Mouse (Mus musculus): ENCODE results near the gene Alkbh1. TPM values are rescaled to one million over a fixed set of nuclear protein-coding genes. Genes with fewer than 3 reads are reported as not detected.

Gene Alkbh1
- total RNA-seq, 2 experiments from 2014 or later, result 74.6 to 93.0 TPM

GRCm38 (mm10) chr12:87421708-87422507, 21.9 kb downstream of the Alkbh1 start:
- ATAC-seq (replicated peaks; ENCODE audit: low FRiP score, low TSS enrichment, poor library complexity, severe bottlenecking), result peak; percentile 72

DNA sequence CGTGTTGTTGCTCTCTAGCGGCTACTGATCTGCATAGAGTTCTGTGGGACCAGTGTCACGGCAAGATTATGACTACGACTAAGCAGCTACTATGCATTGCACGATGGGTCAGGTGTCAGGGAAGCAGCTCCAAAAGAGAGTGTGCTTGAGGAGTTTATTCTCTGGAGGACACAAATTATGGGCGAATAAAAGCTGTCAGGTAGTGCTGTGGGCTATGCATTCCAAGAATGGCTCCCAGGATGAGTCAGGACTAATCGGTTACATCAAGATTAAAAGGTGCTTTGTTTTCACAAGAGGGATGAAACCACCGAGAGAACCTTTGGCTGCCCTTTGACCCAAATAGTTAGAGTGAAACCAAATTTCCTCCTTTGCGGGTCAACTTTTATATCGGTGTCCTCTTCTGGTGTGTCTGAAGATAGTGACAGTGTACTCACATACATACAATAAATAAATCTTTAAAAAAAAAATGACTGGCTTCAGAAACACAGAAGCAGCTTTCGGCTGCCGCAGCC, 23.8 kb downstream of the Alkbh1 start:
- ATAC-seq (replicated peaks; ENCODE audit: low FRiP score, low TSS enrichment, poor library complexity, severe bottlenecking), result peak; percentile 22; the same call in 1 of the 2 replicates

GRCm38 (mm10) chr12:87418921-87419320, 24.9 kb downstream of the Alkbh1 start:
- ATAC-seq (replicated peaks; ENCODE audit: low FRiP score, low TSS enrichment, poor library complexity, severe bottlenecking), result no peak

DNA sequence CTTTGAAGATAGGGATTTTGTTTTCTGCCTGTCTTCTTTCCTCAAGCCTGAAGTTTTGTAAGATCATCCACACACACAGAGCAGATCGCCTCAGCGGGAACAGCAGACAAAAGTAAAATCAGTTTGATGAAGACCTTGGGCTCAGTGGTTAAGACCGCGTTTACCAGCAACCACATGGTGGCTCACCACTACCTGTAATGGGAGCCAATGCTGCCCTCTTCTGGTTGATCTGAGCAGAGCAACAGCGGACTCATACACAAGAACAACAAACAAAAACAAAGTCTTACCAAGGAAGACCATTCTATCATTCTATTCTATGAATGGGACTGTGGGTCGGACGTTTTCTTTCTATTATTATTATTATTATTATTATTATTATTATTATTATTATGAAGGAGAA, 27.1 kb downstream of the Alkbh1 start:
- ATAC-seq (replicated peaks; ENCODE audit: low FRiP score, low TSS enrichment, poor library complexity, severe bottlenecking), result peak; percentile 77

DNA sequence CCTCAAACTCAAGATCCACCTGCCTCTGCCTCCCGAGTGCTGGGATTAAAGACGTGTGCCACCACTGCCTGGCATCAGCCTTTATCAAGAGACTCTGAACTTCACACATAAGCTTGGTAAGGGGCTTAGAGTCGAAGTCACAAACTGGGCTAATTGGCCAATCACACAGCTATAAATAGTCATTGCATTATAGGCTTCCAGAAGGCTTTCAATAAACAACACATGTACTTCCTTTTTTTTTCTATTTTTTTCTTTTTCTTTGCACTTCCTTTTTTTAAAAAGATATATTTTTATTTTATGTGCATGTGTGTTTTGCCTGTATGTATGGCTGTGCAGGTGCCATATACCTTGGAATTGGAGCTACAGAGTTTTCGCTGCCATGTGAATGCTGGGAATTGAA, 28.5 kb downstream of the Alkbh1 start:
- no peak for ATAC-seq (replicated peaks; ENCODE audit: low FRiP score, low TSS enrichment, poor library complexity, severe bottlenecking)

DNA sequence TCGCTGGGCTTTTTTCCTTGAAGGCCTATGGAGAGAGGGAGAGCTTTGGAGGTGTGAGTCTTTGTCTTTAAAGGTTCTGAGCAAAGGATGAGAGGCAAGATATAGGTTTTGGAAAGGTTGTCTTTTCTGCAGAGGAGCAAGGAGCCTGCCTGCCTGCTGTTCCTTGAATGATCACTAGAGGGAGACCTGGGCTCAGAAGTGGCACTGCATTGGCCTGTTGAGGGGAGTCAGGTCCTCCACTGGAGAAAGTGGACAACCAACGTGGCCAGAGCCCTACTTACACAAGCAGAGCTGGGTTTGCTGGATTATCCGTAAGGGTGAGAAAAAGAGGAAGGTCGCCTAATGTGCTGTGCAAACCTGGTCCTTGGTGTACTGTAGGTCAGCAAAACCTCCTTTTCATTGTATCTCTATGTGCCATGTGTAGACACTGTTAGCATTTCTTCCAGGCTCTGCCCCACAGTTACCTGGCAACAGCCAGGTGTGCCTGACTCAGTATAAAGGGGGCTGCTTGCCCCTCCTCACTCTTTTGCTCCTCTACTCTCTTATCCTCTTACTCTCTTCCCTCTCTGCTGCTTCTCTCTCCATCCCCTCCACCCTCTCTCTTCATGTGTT, 30.5 kb downstream of the Alkbh1 start:
- peak; percentile 87 for ATAC-seq (replicated peaks; ENCODE audit: low FRiP score, low TSS enrichment, poor library complexity, severe bottlenecking)

DNA sequence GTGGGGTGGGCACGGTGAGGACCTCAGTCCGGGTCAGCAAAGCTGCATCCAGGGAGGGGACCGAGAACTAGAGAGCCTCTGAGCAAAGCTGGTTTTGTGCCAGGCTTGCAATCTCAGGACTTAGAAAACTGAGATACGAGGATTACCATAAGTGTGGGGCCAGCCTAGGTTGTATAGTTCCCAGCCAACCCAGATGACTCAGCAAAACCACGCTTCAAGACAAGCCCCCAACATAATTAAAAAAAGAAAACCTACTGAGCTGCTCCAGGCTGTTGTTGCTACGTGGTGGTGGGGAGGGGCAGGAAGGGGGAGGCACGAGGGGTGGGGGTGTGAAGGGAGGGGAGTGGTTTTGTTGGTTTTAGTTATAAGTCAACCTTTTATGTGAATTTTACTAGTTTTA, 32.8 kb downstream of the Alkbh1 start:
- ATAC-seq (replicated peaks; ENCODE audit: low FRiP score, low TSS enrichment, poor library complexity, severe bottlenecking), result no peak; the same call in 1 of the 2 replicates

DNA sequence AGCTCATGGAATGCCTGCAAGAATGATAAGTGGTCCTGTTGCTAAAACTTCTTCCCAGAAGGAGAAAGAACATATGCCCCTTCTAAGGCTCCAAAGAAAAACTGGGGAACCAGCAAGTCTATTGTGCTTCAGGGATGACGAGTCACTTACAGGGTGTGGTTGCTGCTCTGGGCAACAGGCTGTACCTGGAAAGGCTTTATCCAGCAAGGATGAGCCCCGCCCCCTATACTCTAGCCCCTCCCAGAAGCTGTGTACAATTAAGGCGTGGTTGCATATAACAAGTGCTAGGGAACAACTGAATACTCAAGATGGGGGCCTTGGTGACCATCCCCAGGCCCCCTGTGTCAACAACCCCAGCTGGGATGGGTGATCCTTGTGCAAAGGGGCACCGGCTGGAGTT, 34.7 kb downstream of the Alkbh1 start:
- ATAC-seq (replicated peaks; ENCODE audit: low FRiP score, low TSS enrichment, poor library complexity, severe bottlenecking), result no peak

GRCm38 (mm10) chr12:87407869-87408605, 35.8 kb downstream of the Alkbh1 start:
- ATAC-seq (replicated peaks; ENCODE audit: low FRiP score, low TSS enrichment, poor library complexity, severe bottlenecking), result peak; percentile 49

- no peak for ATAC-seq (replicated peaks; ENCODE audit: low FRiP score, low TSS enrichment, poor library complexity, severe bottlenecking)
Observed at GRCm38 (mm10) chr12:87405721-87406120, 38.1 kb downstream of the Alkbh1 start.

DNA sequence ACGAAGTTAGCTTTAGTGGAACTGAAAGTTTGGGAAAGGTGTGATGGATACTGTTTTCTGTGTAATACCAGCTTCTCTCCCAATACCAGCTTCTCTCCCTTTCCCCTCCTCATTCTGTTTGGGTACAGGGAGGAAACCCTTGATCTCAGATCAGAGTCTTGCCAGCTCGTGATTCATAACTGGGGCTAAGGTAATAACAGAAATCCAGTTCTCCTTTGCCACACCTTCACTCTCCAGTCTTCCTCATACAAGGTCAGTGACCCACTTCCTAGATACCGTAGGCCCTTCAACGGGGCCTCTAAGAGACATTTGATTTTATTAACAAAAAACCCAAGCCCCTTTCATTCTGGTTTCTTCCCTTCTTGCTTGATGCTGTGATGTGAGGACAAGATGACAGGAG, 38.7 kb downstream of the Alkbh1 start:
- no peak for ATAC-seq (replicated peaks; ENCODE audit: low FRiP score, low TSS enrichment, poor library complexity, severe bottlenecking)

DNA sequence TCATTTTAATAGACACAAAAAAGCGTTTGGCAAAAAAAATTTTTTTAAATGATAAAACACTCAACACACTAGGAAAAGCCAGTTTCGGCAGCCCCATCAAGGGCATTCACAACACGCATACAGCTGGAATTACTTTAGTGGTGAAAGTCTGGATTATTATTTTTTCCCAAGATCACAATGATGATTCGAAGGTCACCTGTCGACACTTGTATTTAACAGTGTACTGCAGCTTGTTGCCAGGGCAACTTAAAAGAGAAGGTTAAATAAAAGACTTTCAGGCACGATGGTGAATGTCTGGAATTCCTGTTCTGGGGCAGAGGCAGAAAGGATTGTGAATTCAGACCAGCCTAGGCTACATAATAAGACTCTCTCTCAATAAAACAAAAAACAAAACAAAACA, 41.9 kb downstream of the Alkbh1 start:
- no peak for ATAC-seq (replicated peaks; ENCODE audit: low FRiP score, low TSS enrichment, poor library complexity, severe bottlenecking)

GRCm38 (mm10) chr12:87399119-87399819, 44.5 kb downstream of the Alkbh1 start:
- no peak for ATAC-seq (replicated peaks; ENCODE audit: low FRiP score, low TSS enrichment, poor library complexity, severe bottlenecking)

DNA sequence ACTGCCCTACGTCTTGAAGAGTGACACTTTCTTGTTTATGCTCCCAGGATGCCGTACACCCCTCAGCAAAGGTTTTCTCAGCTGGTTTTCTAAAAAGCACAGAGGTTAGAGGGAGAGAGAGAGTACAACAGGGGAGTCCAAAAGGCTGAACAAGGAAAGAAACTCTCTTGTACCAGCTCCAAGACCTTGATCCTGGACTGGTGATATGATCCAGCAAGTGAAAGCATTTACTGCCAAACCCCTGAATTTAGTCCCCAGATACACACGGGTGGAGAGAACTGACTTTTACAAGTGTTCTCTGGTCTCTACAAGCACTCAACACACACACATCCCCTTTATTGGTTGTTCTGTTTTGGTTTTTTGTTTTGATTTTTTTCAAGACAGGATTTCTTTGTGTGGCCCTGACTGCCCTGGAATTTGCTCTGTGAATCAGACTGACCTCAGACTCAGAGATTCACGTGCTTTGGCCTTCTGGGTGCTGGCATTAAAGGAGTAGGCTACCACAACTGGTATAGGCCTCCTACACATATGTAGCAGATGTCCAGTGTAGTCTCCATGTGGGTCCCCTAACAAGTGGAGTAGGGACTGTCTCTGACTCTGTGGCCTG, 45.9 kb downstream of the Alkbh1 start:
- no peak for ATAC-seq (replicated peaks; ENCODE audit: low FRiP score, low TSS enrichment, poor library complexity, severe bottlenecking)

DNA sequence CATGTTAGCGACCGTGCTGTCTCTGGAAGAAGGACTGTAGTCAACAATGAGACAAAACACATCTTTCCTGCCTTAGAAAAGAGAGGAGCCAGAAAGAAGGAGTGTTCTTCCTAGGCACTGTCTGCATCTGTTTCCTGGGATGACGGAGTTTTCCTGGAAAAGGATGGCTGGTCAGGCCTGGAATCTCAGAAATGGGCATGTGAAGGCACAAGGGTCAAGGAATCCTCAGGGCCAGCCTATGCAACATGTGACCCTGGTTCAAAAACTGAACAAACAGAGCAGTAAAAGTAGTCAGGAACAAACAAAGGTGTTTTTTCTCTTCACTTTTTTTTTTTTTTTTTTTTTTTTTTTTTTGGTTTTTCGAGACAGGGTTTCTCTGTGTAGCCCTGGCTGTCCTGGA, 46.7 kb downstream of the Alkbh1 start:
- no peak for ATAC-seq (replicated peaks; ENCODE audit: low FRiP score, low TSS enrichment, poor library complexity, severe bottlenecking)

DNA sequence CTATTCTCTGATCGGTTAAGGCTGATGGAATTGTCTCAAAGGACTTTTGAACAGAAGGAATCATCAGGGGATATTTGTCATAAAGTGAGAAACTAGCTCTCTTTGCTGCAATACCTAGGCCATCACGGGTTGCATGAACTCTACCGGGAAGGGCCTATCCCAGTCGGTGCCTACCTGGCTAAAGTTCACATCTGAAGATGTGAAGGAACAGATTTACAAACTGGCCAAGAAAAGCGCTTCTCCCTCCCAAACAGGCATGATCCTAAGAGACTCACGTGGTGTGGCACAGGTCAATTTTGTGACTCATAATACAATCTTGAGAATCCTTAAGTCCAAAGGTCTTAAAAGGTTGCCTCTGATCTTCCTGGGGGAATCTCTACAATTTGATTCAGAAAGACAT, 49.5 kb downstream of the Alkbh1 start:
- ATAC-seq (replicated peaks; ENCODE audit: low FRiP score, low TSS enrichment, poor library complexity, severe bottlenecking), result no peak

GRCm38 (mm10) chr12:87393447-87394145, 50.2 kb downstream of the Alkbh1 start:
- ATAC-seq (replicated peaks; ENCODE audit: low FRiP score, low TSS enrichment, poor library complexity, severe bottlenecking), result no peak

- ATAC-seq (replicated peaks; ENCODE audit: low FRiP score, low TSS enrichment, poor library complexity, severe bottlenecking), result no peak
Observed at GRCm38 (mm10) chr12:87391355-87391754, 52.5 kb downstream of the Alkbh1 start.

DNA sequence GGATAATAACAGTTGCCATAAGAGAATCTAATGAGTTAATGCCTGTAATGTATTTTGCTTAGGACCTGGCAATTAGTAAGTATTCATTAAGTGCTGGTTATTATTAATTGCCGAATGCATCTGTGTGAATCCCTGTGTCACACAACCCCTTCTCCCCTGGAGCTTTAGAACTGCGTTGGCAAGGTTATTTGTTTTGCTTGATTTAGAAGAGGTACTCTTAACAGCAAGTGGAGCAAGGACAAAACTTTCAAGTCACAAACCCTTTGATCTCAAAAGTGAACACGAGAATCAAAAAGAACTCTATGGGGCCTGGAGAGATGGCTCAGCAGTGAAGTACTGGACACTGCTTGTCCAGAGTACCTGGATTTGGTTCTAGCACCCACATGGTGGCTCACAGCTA, 54.6 kb downstream of the Alkbh1 start:
- no peak for ATAC-seq (replicated peaks; ENCODE audit: low FRiP score, low TSS enrichment, poor library complexity, severe bottlenecking)
